Mouse (Mus musculus) stomach, postnatal 0 days (tissue): ENCODE measurements around the gene Uqcrfs1. TPM values are rescaled to one million over a fixed set of nuclear protein-coding genes. Genes with fewer than 3 reads are reported as not detected.

Source experiments
- ATAC-seq: fragments of 200-750 bp; cut with Nextera tagmentation; 2 replicates; pipeline ENCODE4 v1.8.0; 2017; ENCODE audit not compliant: low FRiP score, low TSS enrichment
- DNase-seq: peaks from one replicate; pipeline ENCODE4 v3.0.0-alpha.2; 2016; ENCODE audit warnings: low spot score
- H3K27ac ChIP-seq: fragments of 300-500 bp; sonication (generic); replicated peaks from 2 replicates; pipeline ENCODE4 v1.5.1; 2014; ENCODE audit warnings: mild to moderate bottlenecking, control low read depth
- H3K27me3 ChIP-seq: fragments of 300-500 bp; sonication (generic); 2 replicates; pipeline ENCODE4 v1.6.1; 2014; ENCODE audit warnings: low read length; ENCODE audit not compliant: control insufficient read depth, insufficient read depth
- H3K36me3 ChIP-seq: fragments of 300-500 bp; sonication (generic); 2 replicates; pipeline ENCODE4 v1.6.1; 2014; ENCODE audit warnings: low read length, mixed read lengths; ENCODE audit not compliant: control insufficient read depth, insufficient read depth
- H3K4me1 ChIP-seq: fragments of 300-500 bp; sonication (generic); replicated peaks from 2 replicates; pipeline ENCODE4 v1.6.1; 2014; ENCODE audit warnings: antibody characterized with exemption; ENCODE audit not compliant: control insufficient read depth, insufficient read depth
- H3K4me2 ChIP-seq: fragments of 300-500 bp; sonication (generic); replicated peaks from 2 replicates; pipeline ENCODE4 v1.6.1; 2014; ENCODE audit warnings: low read depth, mild to moderate bottlenecking, control low read depth, moderate library complexity
- H3K4me3 ChIP-seq: fragments of 300-500 bp; sonication (generic); 2 replicates; pipeline ENCODE4 v1.5.1; 2014; ENCODE audit warnings: low read depth, low read length, control low read depth
- H3K9ac ChIP-seq: fragments of 300-500 bp; sonication (generic); 2 replicates; pipeline ENCODE4 v1.6.1; 2014; ENCODE audit warnings: mild to moderate bottlenecking, low read length, control low read depth, mixed read lengths
- H3K9me3 ChIP-seq: fragments of 300-500 bp; sonication (generic); 2 replicates; pipeline ENCODE4 v1.6.1; 2016; ENCODE audit warnings: low read length; ENCODE audit not compliant: control insufficient read depth
- CTCF ChIP-seq: IDR thresholded peaks from 2 replicates; pipeline ENCODE4 v1.5.1; 2016; ENCODE audit warnings: antibody characterized with exemption, low read depth, mild to moderate bottlenecking, moderate library complexity
- EP300 ChIP-seq: optimal IDR thresholded peaks from 2 replicates; pipeline ENCODE3; 2016; ENCODE audit warnings: antibody characterized with exemption
- WGBS: fragments of 180-500 bp; shearing (Covaris S2); extraction: QIAGEN DNeasy Blood & Tissue Kit; methylation state at CpG from one replicate; pipeline ENCODE4 v1.1.7; 2014; 5-methylcytosine and 5-hydroxymethylcytosine counted together
- polyA plus RNA-seq: library from polyadenylated mRNA; unstranded; fragments of >200 nt; fragmentation: Nextera tagmentation; extraction: Ambion mirVana; gene quantifications from 2 replicates; pipeline ENCODE4 v1.2.1, GENCODE M21; 2015

Gene Uqcrfs1
- polyA plus RNA-seq, 1 experiment from 2014 or later, result 337 TPM

DNA sequence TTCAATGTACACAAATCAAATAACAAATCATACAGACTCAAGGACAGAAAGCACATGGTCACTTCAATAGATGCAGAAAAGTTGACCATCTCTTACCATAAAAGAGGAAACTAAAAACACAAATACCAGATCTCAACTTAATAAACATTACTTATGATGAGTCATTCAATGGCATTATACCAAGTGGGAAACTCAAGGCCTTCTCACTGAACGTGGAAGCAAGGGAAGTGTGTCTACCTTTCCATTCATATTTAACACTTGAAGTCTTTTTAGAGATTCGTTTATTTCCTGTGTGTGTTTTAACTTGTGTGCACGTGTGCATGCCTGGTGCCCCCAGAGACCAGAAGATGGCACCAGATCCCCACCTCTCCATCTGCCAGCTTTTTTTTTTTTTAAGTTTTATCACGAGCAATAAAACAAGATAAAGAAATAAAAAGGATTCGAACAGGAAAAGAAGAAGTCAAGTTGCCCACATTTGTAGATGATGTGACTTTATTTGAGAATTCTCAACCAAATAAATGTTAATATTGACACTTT lies 8.0 kb upstream of the Uqcrfs1 start:
- ATAC-seq (no peak), DNase-seq (no peak)
- TF ChIP-seq CTCF, result peak; percentile 51
- no peak for TF ChIP-seq EP300
- no peaks in the 10 kb centered on the region for H3K9me3 ChIP-seq
- no peaks in the 10 kb centered on the region for H3K36me3 ChIP-seq
- WGBS, result 22% methylated on average over 5 of the region's 5 CpGs
- H3K4me1 ChIP-seq, result no peaks in the 10 kb centered on the region
- H3K4me2 ChIP-seq, result no peak overlapping the region
- H3K27me3 ChIP-seq, result no peaks in the 10 kb centered on the region
- no peak overlapping the region for H3K9ac ChIP-seq
- no peak overlapping the region for H3K4me3 ChIP-seq
- no peak overlapping the region for H3K27ac ChIP-seq

DNA sequence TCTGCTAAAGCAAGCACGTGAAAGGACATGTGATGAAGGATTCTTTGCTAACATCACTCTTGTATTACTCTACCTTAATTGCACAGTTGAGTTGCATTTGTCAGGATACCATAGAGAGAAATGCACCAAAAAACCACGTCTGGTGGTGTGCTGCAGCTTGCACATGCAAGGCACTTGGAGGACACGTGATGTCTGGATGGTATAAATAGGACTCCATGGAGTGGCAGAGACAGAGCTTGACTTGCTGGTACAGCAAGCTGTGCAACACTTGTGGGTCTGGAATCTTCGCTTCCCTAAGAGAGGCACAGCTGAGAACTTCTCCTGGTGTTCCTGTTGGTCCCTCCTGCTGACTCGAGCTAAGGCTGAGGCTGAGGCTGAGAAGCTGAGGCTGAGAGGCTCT lies 4.2 kb upstream of the Uqcrfs1 start:
- whole genome bisulfite sequencing, result 78% methylated on average over 5 of the region's 5 CpGs
- DNase-seq (no peak), ATAC-seq (no peak)
- H3K27ac ChIP-seq, result no peak overlapping the region
- no peak overlapping the region for H3K4me2 ChIP-seq
- no peaks in the 10 kb centered on the region for H3K27me3 ChIP-seq
- no peaks in the 10 kb centered on the region for H3K36me3 ChIP-seq
- no peaks in the 10 kb centered on the region for H3K9me3 ChIP-seq
- H3K4me1 ChIP-seq, result no peaks in the 10 kb centered on the region
- H3K9ac ChIP-seq, result no peak overlapping the region
- H3K4me3 ChIP-seq, result no peak overlapping the region
- TF ChIP-seq CTCF, result no peak
- TF ChIP-seq EP300, result no peak

DNA sequence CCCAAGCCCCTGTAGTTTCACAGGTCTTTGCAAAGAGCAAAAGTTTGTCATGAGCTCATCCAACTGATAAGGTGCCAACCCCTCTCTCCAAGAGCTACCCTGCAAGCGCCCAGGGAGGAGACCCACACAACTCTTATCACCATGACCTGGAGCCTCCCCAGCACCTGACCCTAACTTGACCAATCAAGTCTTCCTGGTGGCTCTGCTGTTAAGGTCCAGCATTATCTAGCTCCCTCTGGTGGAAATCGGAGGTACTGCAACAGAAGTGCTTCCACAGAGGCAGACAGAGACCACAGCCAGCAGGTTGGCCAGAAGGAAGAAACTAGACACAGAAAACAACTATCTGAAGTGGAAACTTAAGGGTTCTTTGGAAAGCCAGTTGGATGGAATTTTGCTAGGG lies 3.7 kb upstream of the Uqcrfs1 start:
- H3K27ac ChIP-seq, result no peak overlapping the region
- no peak overlapping the region for H3K4me3 ChIP-seq
- H3K9me3 ChIP-seq, result no peaks in the 10 kb centered on the region
- H3K36me3 ChIP-seq, result no peaks in the 10 kb centered on the region
- H3K27me3 ChIP-seq, result no peaks in the 10 kb centered on the region
- no peak overlapping the region for H3K4me2 ChIP-seq
- 15% methylated on average over 2 of the region's 2 CpGs for WGBS
- ATAC-seq (peak; percentile 35), DNase-seq (peak; percentile 85)
- H3K4me1 ChIP-seq, result peaks cover 3% of the 10 kb centered on the region; the same call in 1 of the 2 replicates
- H3K9ac ChIP-seq, result no peak overlapping the region
- no peak for TF ChIP-seq EP300
- peak; percentile 99 for TF ChIP-seq CTCF

DNA sequence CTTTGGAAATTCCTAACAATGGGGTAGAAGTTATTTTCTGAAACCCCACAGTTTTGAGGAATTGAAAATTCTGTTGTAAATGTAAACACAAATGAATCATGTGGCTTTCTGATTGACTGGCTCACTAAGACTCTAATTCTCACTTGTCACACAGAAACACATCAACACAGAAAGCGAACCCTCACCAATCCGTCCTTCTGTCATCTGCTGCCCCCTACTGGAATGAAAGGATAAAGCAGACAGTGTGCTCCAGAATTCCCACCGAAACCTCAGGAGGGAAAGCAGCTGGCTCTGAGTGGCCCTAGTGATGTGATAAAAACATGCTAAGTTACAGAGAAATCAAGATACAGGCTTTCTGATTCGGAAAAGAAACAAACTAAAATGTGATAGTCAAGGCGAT lies 14.4 kb downstream of the Uqcrfs1 start:
- 7% methylated on average over 5 of the region's 5 CpGs for WGBS
- peak; percentile 51 for DNase-seq

DNA sequence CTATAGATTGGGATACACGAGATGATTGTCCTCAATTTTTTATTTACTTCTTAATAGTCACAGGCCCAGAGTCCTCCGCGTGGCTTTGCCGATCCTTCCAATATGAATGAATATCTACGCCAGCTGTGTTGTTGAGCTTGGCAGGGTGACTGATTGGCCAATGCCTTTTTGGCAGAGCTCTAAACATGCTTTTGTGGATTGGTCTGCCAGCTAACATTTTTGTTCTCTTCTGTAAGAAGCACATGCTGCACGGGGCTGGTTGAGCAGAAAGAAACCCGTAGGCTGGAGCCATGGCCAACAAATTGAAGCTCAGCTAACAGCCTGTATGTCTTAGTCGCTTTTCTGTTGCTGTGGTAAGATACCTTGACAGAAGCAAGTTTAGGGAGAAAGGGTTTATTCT lies 20.2 kb downstream of the Uqcrfs1 start:
- no peak for ATAC-seq
- 65% methylated on average over 8 of the region's 8 CpGs for WGBS

More for the DNA sequence above, 14.4 kb downstream of the Uqcrfs1 start:
- no peak overlapping the region for H3K4me3 ChIP-seq
- no peaks in the 10 kb centered on the region for H3K36me3 ChIP-seq
- H3K4me2 ChIP-seq, result no peak overlapping the region
- no peak for ATAC-seq
- H3K9ac ChIP-seq, result no peak overlapping the region
- H3K4me1 ChIP-seq, result no peaks in the 10 kb centered on the region
- no peak for TF ChIP-seq EP300
- TF ChIP-seq CTCF, result peak; percentile 98
- H3K27ac ChIP-seq, result no peak overlapping the region
- H3K9me3 ChIP-seq, result no peaks in the 10 kb centered on the region
- no peaks in the 10 kb centered on the region for H3K27me3 ChIP-seq

DNA sequence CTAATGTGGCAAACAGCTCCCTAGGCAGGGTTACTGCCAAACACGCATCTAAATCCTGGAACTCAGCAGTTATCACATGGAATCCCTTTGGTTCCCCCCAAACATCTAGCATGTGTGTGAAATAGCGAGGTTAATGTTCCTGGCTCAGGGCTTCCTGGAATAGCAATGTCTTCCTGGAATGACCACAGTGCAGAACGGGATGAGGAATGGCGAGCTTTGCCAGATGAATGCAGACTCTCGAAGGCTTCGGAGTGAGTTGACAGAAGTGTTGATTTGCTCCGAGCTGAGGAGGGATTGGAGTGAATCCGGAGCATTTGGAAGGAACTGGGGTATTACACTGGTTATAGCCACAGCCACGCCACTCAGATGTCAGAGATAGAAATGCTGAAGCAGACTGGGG lies 21.2 kb downstream of the Uqcrfs1 start:
- no peaks in the 10 kb centered on the region for H3K36me3 ChIP-seq
- DNase-seq, result no peak
- no peaks in the 10 kb centered on the region for H3K27me3 ChIP-seq
- no peak for TF ChIP-seq EP300
- TF ChIP-seq CTCF, result no peak
- no peaks in the 10 kb centered on the region for H3K4me1 ChIP-seq
- H3K9me3 ChIP-seq, result no peaks in the 10 kb centered on the region
- H3K4me2 ChIP-seq, result no peak overlapping the region
- H3K4me3 ChIP-seq, result no peak overlapping the region
- no peak for ATAC-seq
- 67% methylated on average over 9 of the region's 9 CpGs for WGBS
- H3K9ac ChIP-seq, result no peak overlapping the region
- no peak overlapping the region for H3K27ac ChIP-seq

More for the DNA sequence above, 20.2 kb downstream of the Uqcrfs1 start:
- Histone ChIP-seq H3K27ac (no peak overlapping the region), H3K27me3 (no peaks in the 10 kb centered on the region), H3K4me2 (no peak overlapping the region), H3K36me3 (no peaks in the 10 kb centered on the region), H3K4me3 (no peak overlapping the region), H3K9me3 (no peaks in the 10 kb centered on the region), H3K9ac (no peak overlapping the region), H3K4me1 (no peaks in the 10 kb centered on the region)
- no peak for DNase-seq
- TF ChIP-seq CTCF, result no peak
- TF ChIP-seq EP300, result no peak
